Mouse (Mus musculus) left cerebral cortex, adult 11 months (tissue): ENCODE results near the gene Tecpr2.

ENCODE experiments used
- DNase-seq: peaks from one replicate; pipeline ENCODE4 v3.0.0; 2022; ENCODE audit warnings: low spot score

Tecpr2 gene

DNA sequence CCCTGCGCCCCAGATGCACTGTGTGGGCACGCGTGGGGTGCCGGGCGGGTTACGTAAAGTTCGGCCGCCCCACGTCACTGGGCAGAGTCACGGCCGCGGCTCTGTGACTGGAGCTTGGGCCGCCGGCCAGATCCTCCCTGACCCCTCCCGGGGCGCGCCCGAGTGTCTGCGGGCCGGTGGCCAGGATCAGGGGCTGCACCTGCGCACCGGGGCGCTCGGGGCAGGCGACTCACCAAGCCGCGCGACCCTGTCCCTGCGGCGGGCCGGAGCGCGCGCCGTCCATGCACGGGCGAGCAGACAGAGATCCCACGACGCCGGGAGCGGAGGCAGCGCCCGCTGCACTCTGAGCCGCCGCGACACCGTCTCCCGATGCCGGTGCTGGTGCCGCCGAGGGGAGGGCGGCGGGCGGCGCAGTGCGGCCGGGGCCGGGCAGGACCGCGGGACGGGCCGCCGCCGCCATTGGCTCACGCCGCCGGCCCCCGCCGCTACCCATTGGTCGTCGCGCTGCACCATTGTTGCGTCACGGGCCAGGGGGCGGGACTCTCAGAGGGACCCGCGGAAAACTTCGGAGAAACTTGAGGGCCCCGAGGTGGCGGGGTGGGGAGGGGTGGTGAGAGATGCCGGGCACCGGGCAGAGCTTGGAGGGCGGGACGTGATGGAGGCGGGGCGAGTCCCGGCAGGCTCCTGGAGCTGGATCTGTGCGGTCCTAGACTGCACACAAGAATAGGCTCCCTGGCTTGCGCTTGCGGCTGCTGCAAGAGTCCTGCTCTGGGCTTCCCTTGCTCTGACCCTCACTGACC is 89.7 kb downstream of the Tecpr2 start, which contains the start of gene Ankrd9:
TSS of gene Ankrd9 (minus strand) at position 434 of the 800 bp plus-strand sequence.
- DNase-seq: peak; percentile 85

DNA sequence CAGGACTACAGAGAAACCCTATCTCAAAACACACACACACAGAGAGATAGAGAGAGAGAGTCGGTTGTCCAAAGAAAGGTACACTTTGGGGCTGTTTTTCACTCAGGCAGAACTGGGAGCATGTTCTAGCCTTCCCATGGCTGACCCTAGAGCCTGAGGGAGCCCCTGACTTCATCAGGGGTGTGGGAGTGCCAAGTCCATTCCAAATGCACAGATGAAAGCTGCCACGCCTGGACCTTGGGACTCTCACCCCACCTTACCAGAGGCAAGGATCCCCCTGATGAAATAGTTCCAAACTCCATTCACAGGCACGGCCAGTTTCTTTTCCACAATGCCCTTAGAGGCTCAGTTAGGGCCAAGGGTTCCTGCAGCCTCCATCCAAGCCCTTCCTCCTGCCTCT is 90.7 kb downstream of the Tecpr2 start:
- DNase-seq: no peak

GRCm38 (mm10) chr12:110981736-110982135 is 92.7 kb downstream of the Tecpr2 start:
- no peak for DNase-seq

- DNase-seq: no peak
These were observed 94.0 kb downstream of the Tecpr2 start for GRCm38 (mm10) chr12:110983083-110983482.

- no peak for DNase-seq
These were observed 94.7 kb downstream of the Tecpr2 start for GRCm38 (mm10) chr12:110983714-110984113.

DNA sequence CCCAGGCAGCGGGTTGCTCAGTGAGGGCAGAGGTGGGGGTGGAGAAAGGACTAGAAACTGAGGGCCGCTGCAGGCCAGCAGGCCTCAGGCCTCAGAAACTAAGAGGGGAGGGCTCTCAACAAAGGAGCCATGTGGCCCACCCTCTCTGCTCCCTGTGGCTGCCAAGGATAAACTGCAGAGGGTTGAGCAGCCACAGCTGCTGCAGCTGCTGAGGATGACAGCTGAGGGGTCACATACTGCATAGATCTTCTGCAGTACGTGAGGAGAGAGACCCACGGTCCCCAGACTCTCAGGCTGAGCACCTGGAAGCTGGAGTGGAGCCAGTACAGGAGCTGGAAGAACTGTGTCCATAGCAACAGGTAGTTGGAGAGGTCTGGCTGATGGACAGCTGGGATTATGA is 95.5 kb downstream of the Tecpr2 start:
- no peak for DNase-seq

DNA sequence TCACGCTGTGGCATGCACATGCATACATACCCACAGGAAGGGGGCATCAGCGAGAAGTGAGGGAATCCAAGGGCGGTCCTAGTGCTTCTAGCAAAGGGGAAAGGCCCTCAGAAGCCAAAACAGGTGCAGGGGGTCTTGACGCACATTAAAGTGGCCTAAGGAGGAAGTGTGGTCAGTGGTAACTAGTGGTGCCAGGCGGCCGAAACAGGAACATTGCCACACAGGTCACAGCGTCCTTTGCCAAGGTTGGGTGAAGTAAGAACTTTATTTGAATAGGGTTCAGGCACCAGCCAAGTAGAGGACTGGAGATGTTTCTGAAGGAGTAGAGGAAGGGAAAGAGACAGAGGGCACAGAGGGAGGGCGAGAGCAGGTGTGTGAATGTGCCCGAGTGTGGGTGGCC is 96.1 kb downstream of the Tecpr2 start:
- no peak for DNase-seq

DNA sequence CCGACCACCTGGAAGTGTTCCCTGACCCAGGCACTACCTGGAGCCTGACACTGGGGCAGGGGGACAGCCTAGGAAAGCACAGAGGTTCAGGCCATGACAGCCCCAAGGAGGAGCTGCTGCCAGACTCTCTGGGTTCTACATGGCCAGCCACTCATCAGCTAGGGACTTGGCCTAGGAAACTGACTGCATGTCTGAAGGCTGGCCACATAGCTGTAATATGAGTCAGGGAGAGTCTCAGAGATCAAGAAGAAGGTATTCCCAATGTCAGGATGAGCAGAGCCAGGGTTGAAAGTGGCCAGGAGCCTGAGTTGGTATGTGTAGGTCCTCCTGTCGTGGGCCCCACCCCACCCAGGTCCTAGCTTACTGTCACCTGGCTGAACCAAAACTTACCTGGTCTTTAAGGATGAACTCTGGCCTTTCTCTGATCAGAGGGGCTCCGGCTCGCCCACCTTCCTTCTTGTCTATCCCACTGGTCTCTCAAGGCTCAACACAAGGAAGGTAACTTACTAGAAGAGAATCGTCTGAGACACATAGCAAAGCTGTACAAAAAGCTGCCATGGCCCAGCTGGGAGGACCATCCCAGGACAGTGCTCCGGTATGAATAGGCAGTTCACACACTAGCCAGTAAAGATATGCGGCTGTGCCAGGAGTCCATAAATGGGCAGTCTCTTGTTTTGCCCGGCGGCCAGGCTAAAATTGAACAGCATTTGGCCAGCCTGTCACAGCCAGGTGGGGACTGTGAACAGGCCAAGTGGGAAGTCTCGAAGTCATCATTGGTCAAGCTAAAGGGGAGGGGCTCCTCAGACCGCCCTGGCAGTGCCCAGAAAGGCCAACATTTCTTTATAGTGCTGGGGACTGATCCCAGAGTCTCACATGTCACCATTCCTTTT is 97.7 kb downstream of the Tecpr2 start:
- DNase-seq: no peak

GRCm38 (mm10) chr12:110989409-110989808 is 100.3 kb downstream of the Tecpr2 start:
- DNase-seq: no peak

GRCm38 (mm10) chr12:110990500-110990899 is 101.4 kb downstream of the Tecpr2 start:
- DNase-seq: no peak

DNA sequence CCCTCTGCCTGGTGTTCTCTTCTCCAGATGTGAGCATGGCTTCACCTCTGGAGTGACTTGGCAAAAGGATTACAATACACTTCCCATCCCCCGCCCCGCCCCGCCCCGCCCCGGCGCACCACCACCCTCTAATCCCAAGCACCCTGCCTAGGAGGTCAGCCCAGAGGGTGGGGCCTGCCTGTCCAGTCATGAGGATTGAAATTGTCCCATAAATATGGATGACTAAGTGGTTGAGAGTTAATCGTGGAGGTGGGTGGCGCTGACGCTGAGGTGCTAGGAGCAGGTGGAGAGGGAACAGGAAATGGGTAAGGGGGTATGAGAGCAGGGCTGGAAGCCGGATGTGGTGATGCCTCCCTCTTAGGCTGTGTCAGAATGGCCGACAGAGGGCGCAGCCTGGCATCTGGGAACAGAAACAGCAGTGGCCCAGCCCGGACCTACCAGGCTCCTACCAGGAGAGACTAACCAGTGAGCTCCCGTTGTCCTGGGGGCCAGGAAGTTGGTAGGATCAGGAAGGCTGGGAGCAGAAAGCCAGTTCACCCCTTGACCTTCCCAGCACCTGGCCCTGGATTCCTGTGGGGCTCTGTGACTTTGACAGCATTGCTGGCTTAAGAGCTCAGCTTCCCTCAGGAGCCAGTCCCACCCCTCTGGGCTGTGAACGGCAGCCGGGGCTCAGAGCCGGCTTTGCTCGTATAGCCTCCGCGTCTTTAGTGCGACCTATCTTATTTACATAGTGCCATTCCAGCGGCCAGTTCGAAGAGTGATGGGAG is 102.5 kb downstream of the Tecpr2 start:
- no peak for DNase-seq

- DNase-seq: peak; percentile 81
These were observed 103.1 kb downstream of the Tecpr2 start for GRCm38 (mm10) chr12:110992128-110992553.

DNA sequence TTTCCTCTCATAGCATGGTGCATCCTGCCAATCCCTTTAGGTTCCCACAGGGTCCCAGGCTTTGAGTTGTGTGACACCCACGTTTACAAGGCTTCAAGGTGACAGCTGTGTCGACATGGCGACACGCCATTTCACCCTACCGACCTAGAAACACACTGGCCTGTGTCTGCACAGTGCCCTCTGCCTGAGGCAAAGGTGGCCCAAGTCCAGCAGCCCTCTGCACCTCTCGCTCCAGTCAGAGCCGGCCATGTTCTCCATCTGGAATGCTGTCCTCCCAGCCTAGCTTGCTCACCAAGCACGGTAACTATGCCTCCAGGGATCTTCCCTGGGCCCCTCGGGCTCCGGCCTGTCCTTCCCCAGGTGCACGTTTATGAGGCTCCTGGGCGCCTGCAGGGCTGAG is 103.7 kb downstream of the Tecpr2 start:
- no peak for DNase-seq

DNA sequence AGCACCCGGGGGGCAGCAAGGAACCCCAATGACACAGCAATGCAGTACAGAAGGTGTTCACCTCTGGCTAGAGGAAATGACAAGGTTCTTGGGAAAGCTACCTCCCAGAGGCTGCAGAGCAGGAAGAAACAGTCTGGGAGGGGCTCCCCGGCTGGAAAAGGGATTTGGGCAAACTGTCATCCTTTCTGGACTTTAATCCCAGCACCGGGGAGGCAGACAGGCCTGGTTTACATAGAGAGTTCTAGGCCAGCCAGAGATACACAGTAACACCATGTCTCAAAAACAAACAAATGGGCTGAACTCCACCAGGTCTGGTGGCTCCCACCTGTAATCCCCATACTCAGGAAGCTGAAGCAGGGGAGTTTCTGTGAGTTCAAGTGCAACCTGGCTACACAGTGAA is 104.2 kb downstream of the Tecpr2 start:
- no peak for DNase-seq

DNA sequence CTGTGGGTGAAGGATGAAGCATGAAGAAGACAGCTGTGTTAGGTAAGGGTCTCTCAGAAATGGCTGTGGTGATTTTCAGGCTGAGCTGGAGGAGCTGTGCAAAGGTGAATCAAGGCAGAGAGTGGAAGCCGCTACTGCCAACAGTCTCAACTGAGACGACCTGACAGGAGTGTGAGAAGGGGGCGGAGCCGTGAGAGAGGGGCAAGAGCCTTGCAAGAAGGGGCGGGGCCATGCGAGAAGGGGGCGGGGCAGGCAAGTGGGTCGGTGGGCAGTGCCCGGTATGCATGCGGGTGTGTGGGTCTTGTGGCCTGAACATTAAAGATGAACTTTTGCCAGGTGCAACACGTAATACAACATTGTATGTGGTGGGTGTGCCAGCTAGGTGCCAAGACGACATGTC is 105.6 kb downstream of the Tecpr2 start:
- no peak for DNase-seq

DNA sequence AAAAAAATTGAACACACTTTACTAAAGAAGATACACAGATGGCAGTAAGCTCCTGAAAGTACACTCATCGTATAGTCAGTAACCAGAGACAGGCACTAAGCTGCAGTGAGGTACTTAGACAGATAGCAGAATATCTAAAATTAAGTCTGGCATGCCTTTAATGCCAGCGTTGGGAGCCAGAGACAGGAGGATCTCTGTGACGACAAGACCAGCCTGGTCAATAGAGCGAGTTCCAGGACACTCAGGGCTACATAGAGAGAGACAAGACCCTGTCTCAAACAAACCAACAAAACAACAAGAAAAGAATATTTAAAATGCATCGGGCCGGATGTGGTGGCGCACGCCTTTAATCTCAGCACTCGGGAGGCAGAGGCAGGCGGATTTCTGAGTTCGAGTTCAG is 109.0 kb downstream of the Tecpr2 start:
- DNase-seq: no peak

- DNase-seq: no peak
These were observed 110.8 kb downstream of the Tecpr2 start for GRCm38 (mm10) chr12:110999820-111000219.

DNA sequence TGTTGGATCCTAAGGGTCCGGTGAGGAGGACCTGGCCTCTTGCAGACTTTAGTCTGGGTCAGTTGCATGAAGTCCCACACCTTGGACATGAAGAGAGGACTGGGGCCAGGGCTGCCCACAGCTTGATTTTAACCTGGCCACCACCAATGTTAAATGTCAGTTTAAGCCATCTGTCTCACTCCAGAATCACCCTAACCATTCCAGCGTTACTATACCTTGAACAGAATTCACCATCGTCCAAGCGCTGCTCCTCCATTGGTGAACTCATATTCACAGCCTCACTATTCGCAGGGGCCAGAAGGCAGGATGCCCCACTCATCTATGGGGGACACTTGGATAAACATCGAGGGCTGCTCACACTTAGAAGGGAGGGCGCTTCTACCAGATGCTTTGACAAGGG is 111.9 kb downstream of the Tecpr2 start:
- DNase-seq: no peak

DNA sequence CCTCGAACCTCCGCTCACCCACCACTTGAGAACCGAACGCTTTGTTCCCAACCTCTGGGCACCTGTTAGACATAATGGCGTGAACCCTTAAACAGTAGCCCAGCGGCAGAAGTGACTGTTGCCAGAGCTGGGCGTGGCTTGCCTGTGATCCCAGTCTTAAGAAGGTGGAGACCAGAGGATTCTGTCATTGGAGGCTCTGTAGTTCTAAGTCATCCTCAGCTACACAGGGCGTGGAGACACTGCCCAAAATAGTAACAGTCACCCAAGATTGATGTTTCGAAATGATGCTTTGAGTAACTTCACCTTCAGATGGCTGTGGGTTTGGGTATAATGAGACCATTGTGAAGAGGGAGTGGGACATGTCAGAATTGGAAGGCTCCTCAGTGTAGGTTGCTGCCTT is 115.1 kb downstream of the Tecpr2 start:
- no peak for DNase-seq

GRCm38 (mm10) chr12:111005803-111006202 is 116.7 kb downstream of the Tecpr2 start:
- DNase-seq: no peak

DNA sequence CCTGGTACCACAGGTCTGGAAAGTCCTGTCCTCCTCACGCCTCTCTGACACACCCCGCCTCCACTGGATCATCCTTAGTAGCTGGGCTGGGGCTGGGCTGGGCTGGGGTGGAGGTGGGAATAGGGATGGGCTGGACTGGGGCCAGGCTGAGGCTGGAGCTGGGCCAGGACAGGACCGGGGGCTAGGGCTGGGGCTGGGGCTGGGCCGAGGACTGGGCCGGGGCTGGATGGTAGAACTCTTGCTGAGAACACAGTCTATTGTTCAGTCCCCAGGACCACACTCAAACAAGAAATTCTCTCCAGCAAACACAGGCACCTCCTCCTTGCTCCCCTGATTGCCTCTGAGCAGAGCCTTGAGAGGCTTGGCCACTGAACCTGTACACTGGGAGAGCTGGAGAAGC is 117.3 kb downstream of the Tecpr2 start:
- DNase-seq: no peak
